Mouse (Mus musculus) small intestine, adult 2 months (tissue): ENCODE data around the gene Orc2. TPM values are rescaled to one million over a fixed set of nuclear protein-coding genes. Genes with fewer than 3 reads are reported as not detected.

Source experiments
- H3K27ac ChIP-seq: fragments of 200-500 bp; 2 replicates; pipeline ENCODE4 v1.5.1; 2012; ENCODE audit warnings: low read depth, low read length, control low read depth, inconsistent platforms; ENCODE audit not compliant: insufficient read depth
- H3K27me3 ChIP-seq: fragments of 200-500 bp; 2 replicates; pipeline ENCODE4 v1.6.1; 2012; ENCODE audit warnings: mild to moderate bottlenecking, moderate library complexity, low read length, inconsistent platforms; ENCODE audit not compliant: control insufficient read depth, insufficient read depth
- H3K36me3 ChIP-seq: fragments of 200-500 bp; 2 replicates; pipeline ENCODE4 v1.6.1; 2012; ENCODE audit warnings: mild to moderate bottlenecking, low read length, control low read depth, inconsistent platforms; ENCODE audit not compliant: control insufficient read depth, insufficient read depth
- H3K4me1 ChIP-seq: fragments of 200-500 bp; 2 replicates; pipeline ENCODE4 v1.6.1; 2012; ENCODE audit warnings: low read length, inconsistent platforms, mixed read lengths; ENCODE audit not compliant: control insufficient read depth, insufficient read depth, insufficient read length
- H3K4me3 ChIP-seq: fragments of 200-500 bp; 2 replicates; pipeline ENCODE4 v1.5.1; 2012; ENCODE audit warnings: low read depth, mild to moderate bottlenecking, control low read depth, inconsistent platforms, low read length, moderate library complexity
- CTCF ChIP-seq: fragments of 200-500 bp; IDR thresholded peaks from 2 replicates; pipeline ENCODE4 v1.5.1; 2012; ENCODE audit warnings: low read depth, mild to moderate bottlenecking, control low read depth, inconsistent platforms, low read length, moderate library complexity, mixed read lengths; ENCODE audit not compliant: insufficient replicate concordance, insufficient read length; ENCODE audit errors: extremely low read depth
- POLR2A ChIP-seq: fragments of 200-500 bp; IDR thresholded peaks from 2 replicates; pipeline ENCODE4 v1.6.1; 2012; ENCODE audit warnings: low read depth, mild to moderate bottlenecking, control low read depth, inconsistent platforms, low read length, moderate library complexity
- WGBS: fragments of 180-500 bp; shearing (Covaris S2); methylation state at CpG from one replicate; pipeline ENCODE4 v1.1.7; 2018; 5-methylcytosine and 5-hydroxymethylcytosine counted together
- polyA plus RNA-seq: library from polyadenylated mRNA; depleted of rRNA; stranded (reverse); fragments of >200 nt; gene quantifications from 2 replicates; pipeline ENCODE4 v1.2.3, GENCODE M21; 2012

Gene Orc2
- polyA plus RNA-seq, 1 experiment: 4.0 TPM

GRCm38 (mm10) chr1:58482647-58483046 is 22.3 kb downstream of the Orc2 start:
- WGBS: 97% methylated on average over 4 of the region's 4 CpGs
- H3K27ac ChIP-seq: no peak overlapping the region

GRCm38 (mm10) chr1:58475662-58476061 is 29.2 kb downstream of the Orc2 start:
- 83% methylated on average over 8 of the region's 8 CpGs for WGBS

More at GRCm38 (mm10) chr1:58482647-58483046, 22.3 kb downstream of the Orc2 start:
- TF ChIP-seq POLR2A: no peak
- no peak for TF ChIP-seq CTCF
- Histone ChIP-seq H3K4me3 (no peak overlapping the region), H3K27me3 (no peaks in the 10 kb centered on the region), H3K4me1 (0 out of 2 replicates have a peak, but pooled peaks cover 2% of the 10 kb centered on the region), H3K36me3 (peaks cover 25% of the 10 kb centered on the region)

GRCm38 (mm10) chr1:58465561-58465960 is 39.3 kb downstream of the Orc2 start:
- peaks cover 40% of the 10 kb centered on the region for H3K36me3 ChIP-seq
- H3K27me3 ChIP-seq: no peaks in the 10 kb centered on the region
- no peak overlapping the region for H3K4me3 ChIP-seq
- no peaks in the 10 kb centered on the region for H3K4me1 ChIP-seq
- TF ChIP-seq CTCF (no peak), POLR2A (no peak)
- H3K27ac ChIP-seq: no peak overlapping the region
- 95% methylated on average over 4 of the region's 4 CpGs for WGBS

More at GRCm38 (mm10) chr1:58475662-58476061, 29.2 kb downstream of the Orc2 start:
- Histone ChIP-seq H3K27me3 (no peaks in the 10 kb centered on the region), H3K27ac (no peak overlapping the region), H3K4me1 (no peaks in the 10 kb centered on the region), H3K36me3 (peaks cover 44% of the 10 kb centered on the region), H3K4me3 (no peak overlapping the region)
- TF ChIP-seq POLR2A (no peak), CTCF (no peak)

- Histone ChIP-seq H3K36me3 (peaks cover 40% of the 10 kb centered on the region), H3K4me3 (no peak overlapping the region), H3K27ac (no peak overlapping the region), H3K27me3 (no peaks in the 10 kb centered on the region), H3K4me1 (no peaks in the 10 kb centered on the region)
- TF ChIP-seq POLR2A: no peak
- TF ChIP-seq CTCF: no peak
- WGBS: 93% methylated on average over 4 of the region's 4 CpGs
Measured at GRCm38 (mm10) chr1:58465042-58465441, 39.9 kb downstream of the Orc2 start.

- Histone ChIP-seq H3K36me3 (peaks cover 37% of the 10 kb centered on the region), H3K4me1 (no peaks in the 10 kb centered on the region), H3K4me3 (no peak overlapping the region), H3K27me3 (no peaks in the 10 kb centered on the region), H3K27ac (no peak overlapping the region)
- WGBS: 79% methylated on average over 2 of the region's 2 CpGs
- TF ChIP-seq POLR2A (no peak), CTCF (no peak)
Measured at GRCm38 (mm10) chr1:58463935-58464334, 41.0 kb downstream of the Orc2 start.

- Histone ChIP-seq H3K27ac (no peak overlapping the region), H3K36me3 (peaks cover 49% of the 10 kb centered on the region), H3K27me3 (no peaks in the 10 kb centered on the region), H3K4me1 (no peaks in the 10 kb centered on the region), H3K4me3 (no peak overlapping the region)
- TF ChIP-seq POLR2A: no peak
- no peak for TF ChIP-seq CTCF
- 87% methylated on average over 3 of the region's 3 CpGs for WGBS
Measured at GRCm38 (mm10) chr1:58460566-58460965, 44.3 kb downstream of the Orc2 start.

- WGBS: 81% methylated on average over 2 of the region's 2 CpGs
- TF ChIP-seq POLR2A: no peak
- no peak for TF ChIP-seq CTCF
- Histone ChIP-seq H3K36me3 (peaks cover 50% of the 10 kb centered on the region), H3K27ac (no peak overlapping the region), H3K4me1 (no peaks in the 10 kb centered on the region), H3K4me3 (no peak overlapping the region), H3K27me3 (no peaks in the 10 kb centered on the region)
Measured at GRCm38 (mm10) chr1:58458867-58459266, 46.0 kb downstream of the Orc2 start.

- Histone ChIP-seq H3K4me1 (no peaks in the 10 kb centered on the region), H3K27me3 (no peaks in the 10 kb centered on the region), H3K27ac (no peak overlapping the region), H3K4me3 (no peak overlapping the region), H3K36me3 (peaks cover 50% of the 10 kb centered on the region)
- TF ChIP-seq POLR2A (no peak), CTCF (no peak)
- 79% methylated on average over 5 of the region's 5 CpGs for WGBS
Measured at GRCm38 (mm10) chr1:58458175-58458574, 46.7 kb downstream of the Orc2 start.
